Comparison of ENCODE assay signal across 21 mouse cellular contexts in genomic region chr13:41675498-41675897, GRCm38 (mm10).
"Had no signal": no experiment of that assay in that cellular context is flagged by ENCODE, and none has a peak within 500 bp of the region (broad histone marks: within the 10 kb centered on the region; RNA-seq: fewer than 3 reads in every experiment).

No protein-coding gene starts in this region.

- H3K4me3 ChIP-seq: gastrocnemius, adult 2 months; heart, embryonic 10.5 days; heart, embryonic 12.5 days; hindbrain, embryonic 13.5 days; hindbrain, embryonic 15.5 days; limb, embryonic 13.5 days; limb, embryonic 15.5 days; liver, embryonic 12.5 days had no signal

- H3K27ac ChIP-seq: gastrocnemius, adult 2 months; heart, embryonic 10.5 days; hindbrain, embryonic 13.5 days; hindbrain, embryonic 15.5 days; hindbrain, postnatal 0 days; limb, embryonic 13.5 days; limb, embryonic 15.5 days; liver, embryonic 12.5 days; liver, embryonic 14.5 days had no signal

- H3K4me2 ChIP-seq: heart, embryonic 12.5 days; hindbrain, embryonic 13.5 days; hindbrain, embryonic 15.5 days; limb, embryonic 13.5 days; limb, embryonic 15.5 days; liver, embryonic 12.5 days had no signal

- H3K4me1 ChIP-seq: hindbrain, embryonic 13.5 days; hindbrain, embryonic 15.5 days; limb, embryonic 13.5 days; limb, embryonic 15.5 days; liver, embryonic 12.5 days had no signal

- DNase-seq: gastrocnemius, adult 2 months; gastrocnemius, postnatal 10 days; gastrocnemius, postnatal 36 days; heart, adult 18-20 months; heart, postnatal 14 days; heart, postnatal 36 days; kidney, adult 11 months; kidney, adult 8-10 months; kidney, postnatal 36 days; layer of hippocampus, adult 9-11 months; layer of hippocampus, postnatal 36 days; left cerebral cortex, postnatal 4 days had no signal

- ATAC-seq: hindbrain, postnatal 0 days; liver, embryonic 12.5 days had no signal

- H3K9ac ChIP-seq: heart, embryonic 12.5 days; hindbrain, embryonic 13.5 days; hindbrain, embryonic 15.5 days; limb, embryonic 13.5 days; limb, embryonic 15.5 days; liver, embryonic 12.5 days; liver, embryonic 14.5 days had no signal

- H3K36me3 ChIP-seq: heart, embryonic 10.5 days; heart, embryonic 12.5 days; hindbrain, embryonic 13.5 days; hindbrain, embryonic 15.5 days; limb, embryonic 13.5 days; limb, embryonic 15.5 days; liver, embryonic 12.5 days had no signal

- H3K27me3 ChIP-seq: heart, embryonic 12.5 days; hindbrain, embryonic 13.5 days; hindbrain, embryonic 15.5 days; limb, embryonic 13.5 days; limb, embryonic 15.5 days; liver, embryonic 12.5 days had no signal

- H3K9me3 ChIP-seq: heart, embryonic 10.5 days; heart, embryonic 12.5 days; hindbrain, embryonic 13.5 days; hindbrain, embryonic 15.5 days; limb, embryonic 13.5 days; limb, embryonic 15.5 days; liver, embryonic 12.5 days had no signal
